Mouse (Mus musculus) embryonic facial prominence, embryonic 14.5 days (tissue): ENCODE measurements around the gene Zfp735. TPM values are rescaled to one million over a fixed set of nuclear protein-coding genes. Genes with fewer than 3 reads are reported as not detected.

Experiments
- ATAC-seq: fragments of 200-750 bp; cut with Nextera tagmentation; 2 replicates; pipeline ENCODE4 v1.8.0; 2017; ENCODE audit warnings: low read depth, moderate number of reproducible peaks, moderate TSS enrichment
- DNase-seq: peaks from one replicate; pipeline ENCODE4 v3.0.0-alpha.2; 2015; ENCODE audit warnings: low spot score
- H3K27ac ChIP-seq: fragments of 300-500 bp; sonication (generic); replicated peaks from 2 replicates; pipeline ENCODE4 v1.5.1; 2014; ENCODE audit warnings: low read depth, mild to moderate bottlenecking, low read length, moderate library complexity
- H3K27me3 ChIP-seq: fragments of 300-500 bp; sonication (generic); replicated peaks from 2 replicates; pipeline ENCODE4 v1.6.1; 2014; ENCODE audit warnings: low read length; ENCODE audit not compliant: control insufficient read depth, insufficient read depth
- H3K36me3 ChIP-seq: fragments of 300-500 bp; sonication (generic); 2 replicates; pipeline ENCODE4 v1.6.1; 2014; ENCODE audit warnings: low read length, mixed read lengths; ENCODE audit not compliant: control insufficient read depth, insufficient read depth
- H3K4me1 ChIP-seq: fragments of 300-500 bp; sonication (generic); 2 replicates; pipeline ENCODE4 v1.6.1; 2014; ENCODE audit warnings: antibody characterized with exemption, low read length; ENCODE audit not compliant: control insufficient read depth, insufficient read depth
- H3K4me2 ChIP-seq: fragments of 300-500 bp; sonication (generic); 2 replicates; pipeline ENCODE4 v1.6.1; 2014; ENCODE audit warnings: low read depth, mild to moderate bottlenecking, low read length, moderate library complexity, mixed read lengths
- H3K4me3 ChIP-seq: fragments of 300-500 bp; sonication (generic); 2 replicates; pipeline ENCODE4 v1.5.1; 2014; ENCODE audit warnings: low read depth, mild to moderate bottlenecking, low read length
- H3K9ac ChIP-seq: fragments of 300-500 bp; sonication (generic); 2 replicates; pipeline ENCODE4 v1.6.1; 2014; ENCODE audit warnings: low read depth, mild to moderate bottlenecking, low read length, moderate library complexity, mixed read lengths
- H3K9me3 ChIP-seq: fragments of 300-500 bp; sonication (generic); 2 replicates; pipeline ENCODE4 v1.6.1; 2016; ENCODE audit warnings: low read length; ENCODE audit not compliant: control insufficient read depth
- WGBS: fragments of 180-500 bp; shearing (Covaris S2); extraction: QIAGEN DNeasy Blood & Tissue Kit; methylation state at CpG from one replicate; pipeline ENCODE4 v1.1.7; 2014; 5-methylcytosine and 5-hydroxymethylcytosine counted together
- polyA plus RNA-seq: library from polyadenylated mRNA; unstranded; fragments of >200 nt; fragmentation: Nextera tagmentation; extraction: Ambion mirVana; gene quantifications from 2 replicates; pipeline ENCODE4 v1.2.1, GENCODE M21; 2014

Zfp735 gene
- polyA plus RNA-seq: not detected in 2 replicates

DNA sequence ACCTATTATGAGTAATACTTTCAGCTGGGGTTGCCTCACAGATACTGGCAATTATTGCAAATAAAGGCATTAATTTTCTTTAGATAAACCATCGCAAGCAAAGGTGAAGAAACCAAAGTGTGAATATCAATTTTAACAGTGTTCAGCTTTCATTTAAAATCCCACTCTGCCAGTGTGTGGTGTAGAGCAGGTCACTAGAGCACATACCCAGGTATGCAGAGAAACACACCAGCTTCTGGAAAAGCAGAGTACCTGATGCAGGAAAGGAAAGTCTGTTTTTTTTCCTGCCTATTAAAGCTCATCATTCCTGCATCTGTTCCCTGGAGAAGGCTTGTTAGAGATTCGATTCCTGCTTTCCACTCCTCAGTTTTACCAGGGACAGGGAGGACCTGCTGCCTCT is at the start of gene Zfp735:
TSS of gene Zfp735 (plus strand) at position 301 of the 400 bp plus-strand sequence.
- no peak for DNase-seq
- Histone ChIP-seq H3K27me3 (no peaks in the 10 kb centered on the region), H3K36me3 (no peaks in the 10 kb centered on the region), H3K27ac (no peak within 1 kb of the TSS), H3K4me1 (no peaks in the 10 kb centered on the region), H3K9me3 (no peaks in the 10 kb centered on the region), H3K9ac (no peak within 1 kb of the TSS), H3K4me2 (no peak within 1 kb of the TSS), H3K4me3 (no peak within 1 kb of the TSS)
- ATAC-seq: no peak
- 73% methylated on average over 2 of the region's 2 CpGs for WGBS

DNA sequence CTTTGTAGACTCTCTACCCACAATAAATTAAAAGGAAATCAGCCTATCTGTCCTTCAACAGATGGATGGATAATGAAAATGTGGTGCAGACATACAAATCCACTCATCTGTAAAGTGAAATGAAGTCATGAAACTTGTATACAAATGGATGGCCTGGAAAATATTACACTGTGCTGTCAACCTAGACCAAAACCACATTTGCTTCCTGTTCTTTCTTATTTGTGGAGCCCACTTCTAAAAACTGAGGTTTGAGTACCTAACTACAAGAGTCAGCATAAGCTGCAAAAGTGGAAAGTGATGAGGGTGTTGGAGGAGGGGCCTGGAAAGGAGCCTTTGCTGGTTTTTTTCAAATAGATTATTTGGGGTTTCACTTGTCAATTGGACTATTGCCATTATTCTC is 70.5 kb downstream of the Zfp735 start:
- Histone ChIP-seq H3K36me3 (no peaks in the 10 kb centered on the region), H3K27me3 (no peaks in the 10 kb centered on the region), H3K4me1 (no peaks in the 10 kb centered on the region), H3K9ac (no peak overlapping the region), H3K9me3 (peaks cover 17% of the 10 kb centered on the region; the same call in 1 of the 2 replicates), H3K4me2 (no peak overlapping the region), H3K4me3 (no peak overlapping the region), H3K27ac (no peak overlapping the region)
- DNase-seq: no peak
- ATAC-seq: no peak

Other genes starting within 250 kb of the Zfp735 start
- gene Olfr380, start 231.3 kb upstream of the Zfp735 start, polyA plus RNA-seq: not detected in 2 replicates
- not detected in 2 replicates for gene Olfr381, start 197.2 kb upstream of the Zfp735 start, polyA plus RNA-seq
- not detected in 2 replicates for gene Olfr382, start 171.6 kb upstream of the Zfp735 start, polyA plus RNA-seq
- gene Olfr385, start 95.8 kb upstream of the Zfp735 start, polyA plus RNA-seq: not detected in 2 replicates
- not detected in 2 replicates for gene Olfr384, start 90.2 kb upstream of the Zfp735 start, polyA plus RNA-seq
- gene Olfr389, start 91.9 kb downstream of the Zfp735 start, polyA plus RNA-seq: not detected in 2 replicates
- gene Olfr390, start 94.2 kb downstream of the Zfp735 start, polyA plus RNA-seq: 0.19 TPM in 1 of 2 replicates, not detected in the other
- gene Olfr391-ps, start 114.3 kb downstream of the Zfp735 start, polyA plus RNA-seq: not detected in 2 replicates
- gene Olfr392, start 128.3 kb downstream of the Zfp735 start, polyA plus RNA-seq: not detected in 2 replicates
- not detected in 2 replicates for gene Olfr393, start 162.7 kb downstream of the Zfp735 start, polyA plus RNA-seq
- gene Olfr394, start 202.0 kb downstream of the Zfp735 start, polyA plus RNA-seq: not detected in 2 replicates
- gene Olfr395, start 220.5 kb downstream of the Zfp735 start, polyA plus RNA-seq: not detected in 2 replicates
- gene Olfr23, start 247.9 kb downstream of the Zfp735 start, polyA plus RNA-seq: not detected in 2 replicates